Mouse (Mus musculus) heart, postnatal 36 days (tissue): ENCODE measurements around the gene Ifit1. TPM values are rescaled to one million over a fixed set of nuclear protein-coding genes. Genes with fewer than 3 reads are reported as not detected.
A peak's percentile ranks its signal among the peaks of the same experiment; 100 is the strongest.

ENCODE experiments used
- DNase-seq, 2 experiments: peaks; one replicate each; pipeline ENCODE4 v3.0.0; 2021 to 2022
- intact Hi-C: fragments of 180-260 bp; cut with DNase I; formaldehyde crosslinking; loops from one replicate; pipeline ENCODE4 v1.15.1; 2025
- total RNA-seq, 2 experiments: library from RNA; stranded (reverse); gene quantifications; 2 replicates each; pipeline ENCODE4 v1.2.3; 2021

The Ifit1 gene
- total RNA-seq, 2 experiments from 2014 or later, result 2.0 to 3.5 TPM

DNA sequence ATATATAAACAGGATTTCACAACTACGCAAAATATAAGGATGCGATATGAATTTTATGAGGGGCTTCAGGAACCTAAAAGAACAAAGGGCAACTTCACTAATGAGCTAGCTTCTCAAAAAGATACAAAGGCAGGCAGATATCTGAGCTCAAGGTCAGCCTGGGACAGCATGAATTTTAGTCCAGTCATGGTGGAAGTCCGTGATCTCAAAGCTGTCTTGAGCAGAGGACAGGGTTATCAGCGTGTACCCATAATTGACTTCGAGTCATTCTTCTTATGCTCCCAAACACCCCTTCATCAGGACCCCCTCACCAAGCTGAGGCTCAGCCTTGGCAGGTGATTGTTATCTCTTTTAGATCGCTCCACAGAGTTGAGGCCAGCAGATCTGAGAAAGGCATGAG, 10.3 kb downstream of the Ifit1 start:
- intact Hi-C loops, result no loop called here
- DNase-seq, result no peak

DNA sequence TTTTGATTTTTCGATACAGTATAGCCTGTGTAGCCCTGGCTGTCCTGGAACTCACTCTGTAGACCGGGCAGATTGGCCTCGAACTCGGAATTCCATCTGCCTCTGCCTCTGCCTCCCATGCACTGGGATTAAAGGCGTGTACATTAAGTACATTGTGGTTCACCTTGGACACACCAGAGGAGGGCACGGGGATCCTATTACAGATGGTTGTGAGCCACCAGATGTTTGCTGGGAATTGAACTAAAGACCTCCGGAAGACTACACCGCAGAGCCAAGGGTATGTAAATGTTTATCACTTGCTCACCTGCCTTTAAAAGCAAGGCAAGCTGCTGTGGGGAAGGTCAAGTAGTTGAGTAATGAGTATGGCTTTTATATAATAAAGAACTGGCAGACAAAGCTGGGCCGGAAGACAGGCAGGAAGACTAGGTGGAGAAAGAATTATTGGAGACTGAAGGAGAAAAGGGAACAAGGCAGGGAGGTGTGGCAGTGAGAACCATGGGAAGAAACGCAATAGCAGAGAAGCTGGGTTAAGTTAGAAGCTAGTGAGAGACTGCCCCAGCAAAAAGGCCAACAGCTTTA, 14.6 kb downstream of the Ifit1 start:
- intact Hi-C loops, result no loop called here
- no peak for DNase-seq

DNA sequence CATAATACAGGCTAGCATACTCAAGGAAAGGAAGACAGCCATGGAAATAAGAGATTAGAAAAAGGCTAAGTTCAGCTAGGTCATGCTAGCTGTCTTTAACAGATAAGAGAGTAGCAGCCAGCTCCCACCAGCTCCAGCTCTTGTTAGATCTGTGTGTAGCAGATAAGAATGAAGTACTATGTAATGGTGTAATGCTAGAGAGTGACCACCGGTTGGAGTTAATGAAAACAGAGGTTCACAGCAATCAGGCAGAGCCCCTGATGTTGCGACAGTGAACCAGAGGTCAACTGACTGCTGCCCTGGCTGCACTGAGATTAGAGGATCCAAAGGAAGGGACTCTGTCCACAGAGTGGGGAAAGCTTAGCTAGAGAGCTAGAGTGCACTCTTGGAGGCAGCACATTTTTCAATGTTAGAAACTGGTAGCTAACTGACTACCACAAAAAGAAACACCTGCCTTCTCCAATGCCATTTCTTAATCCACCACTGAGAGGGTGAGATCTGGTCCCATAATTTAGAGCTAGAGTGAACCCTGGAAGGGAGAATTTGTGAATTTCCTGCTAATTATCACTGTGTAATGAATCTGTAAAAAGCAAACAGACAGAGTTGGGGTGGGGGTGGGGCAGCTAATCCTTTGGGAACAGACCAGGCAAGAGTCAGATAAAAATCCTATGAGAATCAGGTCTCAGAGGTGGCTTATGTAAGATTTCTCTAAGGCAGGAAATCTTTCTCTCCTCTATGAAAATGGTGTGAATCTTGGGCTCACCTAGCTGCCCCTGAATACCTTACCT, 16.0 kb downstream of the Ifit1 start:
- no peak for DNase-seq
- intact Hi-C loops, result no loop called here

GRCm38 (mm10) chr19:34662067-34662507, 21.4 kb downstream of the Ifit1 start:
- DNase-seq, result peak; percentile 66 to 67
- intact Hi-C loops, result loop anchor here (10.0 kb wide), 1 partner anchor 263 kb away; the partner anchor contains the start of gene Kif20b

DNA sequence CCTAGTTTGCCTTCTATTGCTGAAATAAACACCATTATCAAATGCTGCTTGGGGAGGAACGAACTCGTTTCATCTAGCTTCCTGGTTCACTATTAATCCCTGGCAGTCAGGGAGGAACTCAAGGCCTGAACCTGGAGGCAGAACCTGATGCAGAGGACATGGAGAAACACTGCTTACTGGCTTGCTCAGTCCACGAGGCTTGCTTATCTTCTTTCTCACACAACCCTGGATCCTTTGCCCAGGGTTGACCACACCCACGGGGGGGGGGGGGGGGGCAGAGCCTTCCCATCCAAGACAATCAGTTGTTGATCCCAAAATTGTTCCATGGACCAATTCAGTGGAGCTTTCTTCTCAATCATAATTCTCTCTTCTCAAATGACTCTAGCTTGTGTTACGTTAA, 22.1 kb downstream of the Ifit1 start:
- intact Hi-C loops, result loop anchor here (10.0 kb wide), 1 partner anchor 262 kb away; the partner anchor contains the start of gene Kif20b
- DNase-seq, result no peak

DNA sequence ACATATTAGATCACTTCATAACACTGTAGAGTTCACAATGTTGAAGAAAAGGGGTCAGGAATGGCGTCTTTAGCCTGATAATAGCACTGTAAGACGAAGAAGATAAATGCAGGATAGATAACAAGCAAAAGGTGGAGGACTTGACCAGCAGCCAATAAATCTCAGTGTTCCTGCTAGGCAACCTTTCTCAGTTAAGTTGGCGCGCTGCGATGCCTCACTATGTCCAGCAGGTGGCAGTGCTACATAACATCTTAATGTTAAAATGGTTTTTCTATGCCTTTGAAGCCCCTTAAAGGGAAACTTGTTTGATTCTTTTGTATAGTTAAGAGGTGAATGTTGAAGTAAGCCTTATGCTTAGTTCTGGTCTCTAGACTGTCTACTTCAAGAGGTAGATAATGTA, 25.5 kb downstream of the Ifit1 start:
- DNase-seq, result peak; percentile 64 to 82
- intact Hi-C loops, result loop anchor here (1.0 to 10.0 kb wide), 3 partner anchors 86 to 259 kb away; partner anchors contain the start of gene Kif20b

DNA sequence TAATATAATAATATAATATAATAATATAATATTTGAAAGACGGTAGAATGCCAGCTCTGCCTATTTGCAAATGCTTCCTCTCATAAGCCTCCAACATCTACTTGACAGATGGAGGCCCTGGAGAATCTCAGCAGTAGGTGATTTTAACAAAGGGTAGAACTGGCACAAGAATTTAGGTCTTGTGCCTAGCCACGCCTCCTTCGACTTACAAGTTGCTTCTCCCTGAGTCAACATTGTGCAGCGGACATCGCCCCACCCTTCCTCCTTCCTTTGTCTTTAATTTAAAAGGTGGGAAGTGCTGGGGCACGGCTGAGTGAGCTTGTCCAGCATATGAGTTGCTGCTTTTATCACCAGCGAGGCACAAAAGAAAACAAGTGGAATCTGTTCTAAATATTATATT, 32.8 kb downstream of the Ifit1 start:
- intact Hi-C loops, result no loop called here
- peak; percentile 25 to 26 for DNase-seq

- no peak for DNase-seq
- intact Hi-C loops, result no loop called here
Observed at GRCm38 (mm10) chr19:34678428-34678827, 37.8 kb downstream of the Ifit1 start.

DNA sequence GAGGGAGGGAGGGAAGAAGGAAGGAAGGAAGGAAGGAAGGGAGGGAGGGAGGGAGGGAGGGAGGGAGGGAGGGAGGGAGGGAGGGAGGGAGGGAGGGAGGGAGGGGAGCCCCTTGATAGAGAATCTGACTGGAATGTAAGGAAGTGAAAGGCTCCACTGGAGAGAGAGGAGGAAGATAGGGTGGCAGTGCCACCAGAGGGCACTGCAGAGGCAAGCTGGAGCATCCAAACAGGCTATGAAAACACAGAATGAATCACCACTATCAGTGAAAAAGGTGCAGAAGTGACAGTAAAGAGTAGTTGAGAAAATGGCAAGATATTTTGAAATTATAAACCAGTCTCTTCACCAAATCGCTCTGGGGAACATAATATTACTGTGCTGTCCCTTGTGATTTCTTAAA, 44.2 kb downstream of the Ifit1 start:
- DNase-seq, result peak in 1 of 2 experiments; percentile 37
- intact Hi-C loops, result loop anchor here (1.0 kb wide), 1 partner anchor 87 kb away; no protein-coding TSS in a partner anchor

DNA sequence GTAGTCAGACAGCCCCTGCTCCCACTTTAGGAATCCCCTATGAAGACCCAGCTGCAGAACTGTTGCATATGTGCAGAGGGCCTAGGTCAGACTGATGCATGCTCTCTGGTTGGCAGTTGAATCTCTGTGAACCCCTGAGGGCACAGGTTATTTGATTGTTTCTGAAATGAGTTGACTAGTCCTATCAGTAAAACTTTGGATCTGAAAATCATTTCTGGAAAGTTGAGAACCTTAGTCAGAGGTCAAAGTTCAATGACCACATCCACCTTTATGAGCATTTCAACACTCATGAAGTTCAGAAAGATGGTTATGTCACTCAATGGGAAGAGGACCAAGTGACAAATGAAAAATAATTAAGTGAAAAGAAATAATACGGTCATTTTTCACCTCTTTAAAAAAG, 44.9 kb downstream of the Ifit1 start:
- no peak for DNase-seq
- intact Hi-C loops, result loop anchor here (1.0 kb wide), 1 partner anchor 87 kb away; no protein-coding TSS in a partner anchor

DNA sequence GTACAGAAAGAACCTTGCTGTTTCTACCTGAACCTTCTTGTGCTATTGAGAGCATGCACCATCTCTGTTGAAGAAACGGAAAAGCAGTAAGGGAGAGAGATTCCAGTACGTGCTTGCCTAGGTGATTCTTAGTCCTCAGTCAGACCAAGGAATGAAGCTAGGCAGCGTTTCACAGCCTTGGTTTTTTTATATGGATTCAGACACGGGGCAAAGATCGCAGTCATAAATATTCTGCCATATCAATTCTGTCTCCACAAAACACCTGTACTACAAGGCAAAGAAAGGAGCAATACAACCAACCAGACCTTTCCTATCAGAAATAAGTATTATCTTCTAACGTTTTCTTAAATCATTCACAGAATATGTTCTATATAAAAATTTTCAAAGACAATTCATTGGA, 50.7 kb downstream of the Ifit1 start:
- intact Hi-C loops, result no loop called here
- DNase-seq, result no peak

DNA sequence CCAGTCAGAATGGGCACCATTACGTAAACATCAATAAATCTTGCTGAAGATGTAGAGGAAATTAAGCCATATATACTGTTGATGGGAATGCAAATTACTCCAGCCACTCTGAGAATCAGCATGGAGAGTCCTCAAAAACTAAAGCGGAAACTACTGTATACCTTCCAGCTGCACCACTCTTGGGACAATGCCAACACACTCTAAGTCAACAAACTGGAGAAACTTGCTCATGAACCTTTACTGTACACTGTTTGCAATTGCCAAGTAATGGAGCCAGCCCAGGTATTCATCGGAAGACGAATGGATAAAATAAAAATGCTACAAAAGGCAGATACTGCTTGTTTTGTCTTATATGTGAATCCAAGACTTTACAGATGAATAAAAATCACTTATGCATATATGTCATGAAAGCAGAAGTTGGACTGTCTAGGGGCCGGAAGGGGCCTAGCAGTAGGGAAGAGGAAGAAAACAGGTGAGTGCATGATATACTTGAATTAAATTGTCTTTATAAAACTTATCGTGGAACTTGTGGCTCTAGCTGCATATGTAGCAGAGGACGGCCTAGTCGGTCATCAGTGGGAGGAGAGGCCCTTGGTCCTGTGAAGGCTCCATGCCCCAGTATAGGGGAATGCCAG, 55.8 kb downstream of the Ifit1 start:
- intact Hi-C loops, result no loop called here

DNA sequence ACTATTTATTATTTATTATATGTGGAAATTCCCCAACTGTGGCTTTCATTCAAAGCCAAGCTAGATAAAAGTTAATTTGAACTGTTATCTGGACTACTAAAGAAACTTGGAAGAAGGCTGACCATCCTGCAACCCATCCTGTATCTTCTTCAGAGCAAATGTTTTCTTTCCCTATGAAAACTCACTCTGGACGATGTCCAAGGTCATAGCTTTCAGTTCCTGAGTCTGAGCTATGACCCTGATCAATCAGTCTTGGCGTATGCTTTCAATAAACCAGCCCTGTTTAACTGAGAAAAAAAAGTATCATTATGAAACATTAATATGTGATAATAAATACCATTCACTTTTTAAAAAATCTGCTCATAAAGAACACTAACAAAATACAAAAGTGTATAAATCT, 56.8 kb downstream of the Ifit1 start:
- DNase-seq, result no peak
- intact Hi-C loops, result no loop called here

More for the DNA sequence above, 55.8 kb downstream of the Ifit1 start:
- no peak for DNase-seq

GRCm38 (mm10) chr19:34698432-34698831, 57.8 kb downstream of the Ifit1 start:
- DNase-seq, result no peak
- intact Hi-C loops, result no loop called here

- intact Hi-C loops, result no loop called here
- DNase-seq, result no peak
Observed at GRCm38 (mm10) chr19:34698852-34699251, 58.2 kb downstream of the Ifit1 start.

GRCm38 (mm10) chr19:34699300-34699699, 58.6 kb downstream of the Ifit1 start:
- intact Hi-C loops, result no loop called here
- DNase-seq, result no peak

Other genes starting within 250 kb of the Ifit1 start
- under 1 TPM; 0.28 to 0.49 TPM for gene Ch25h, start 165.7 kb upstream of the Ifit1 start, total RNA-seq
- gene Lipa, start 113.4 kb upstream of the Ifit1 start, total RNA-seq, result 10 to 100 TPM; 28.0 to 28.4 TPM
- gene Ifit2, start 90.2 kb upstream of the Ifit1 start, total RNA-seq, result 1 to 10 TPM; 5.8 to 6.5 TPM
- 1 to 10 TPM; 4.2 to 9.2 TPM for gene Ifit3, start 57.3 kb upstream of the Ifit1 start, total RNA-seq
- 1 to 10 TPM; 1.1 to 1.9 TPM for gene Ifit1bl1, start 38.9 kb upstream of the Ifit1 start, total RNA-seq
- 1 to 10 TPM; 1.8 to 3.5 TPM for gene Ifit3b, start 32.9 kb upstream of the Ifit1 start, total RNA-seq
- 1 to 10 TPM; 1.1 to 1.2 TPM for gene Ifit1bl2, start 128 bp upstream of the Ifit1 start, total RNA-seq
- 1 to 10 TPM; 1.7 to 1.9 TPM for gene Slc16a12, start 106.4 kb downstream of the Ifit1 start, total RNA-seq
- 10 to 100 TPM; 51.7 to 56.2 TPM for gene Pank1, start 238.6 kb downstream of the Ifit1 start, total RNA-seq